ENCODE assay signal across 11 mouse cellular contexts in genomic region chr2:169728651-169729280, GRCm38 (mm10).
A peak's percentile ranks its signal among the peaks of the same experiment; 100 is the strongest.
DNase-seq lines count a peak whose midpoint lies in the region; ATAC-seq and TF ChIP-seq lines count a peak whose summit lies in the region.
"Had no signal": no experiment of that assay in that cellular context is flagged by ENCODE, and none has a peak within 500 bp of the region (broad histone marks: within the 10 kb centered on the region; RNA-seq: fewer than 3 reads in every experiment).

No protein-coding gene starts in this region.

- no peaks in the 10 kb centered on the region; the same call in 1 of the 2 replicates for H3K4me1 ChIP-seq in midbrain, embryonic 11.5 days (ENCODE audit: control insufficient read depth, insufficient read depth, low read length)
- 0 out of 2 replicates have a peak, but pooled peaks cover 2% of the 10 kb centered on the region for H3K4me1 ChIP-seq in midbrain, embryonic 14.5 days (ENCODE audit: control insufficient read depth, insufficient read depth, low read length)
- H3K4me1 ChIP-seq in heart, postnatal 0 days (ENCODE audit: control insufficient read depth, insufficient read depth), result peaks cover 20% of the 10 kb centered on the region; the same call in 1 of the 2 replicates
- peaks cover 26% of the 10 kb centered on the region for H3K4me1 ChIP-seq in limb, embryonic 10.5 days

- H3K9me3 ChIP-seq in midbrain, embryonic 11.5 days (ENCODE audit: control insufficient read depth, low read length), result no peaks in the 10 kb centered on the region
- H3K9me3 ChIP-seq in midbrain, embryonic 14.5 days (ENCODE audit: control insufficient read depth, low read length), result no peaks in the 10 kb centered on the region
- H3K9me3 ChIP-seq in heart, postnatal 0 days (replicated peaks; ENCODE audit: control insufficient read depth, low read length), result no peaks in the 10 kb centered on the region
- H3K9me3 ChIP-seq in limb, embryonic 10.5 days (replicated peaks), result no peaks in the 10 kb centered on the region

- no peak for ATAC-seq in midbrain, embryonic 11.5 days (ENCODE audit: low FRiP score)
- ATAC-seq in midbrain, embryonic 14.5 days (ENCODE audit: low FRiP score, low TSS enrichment), result no peak
- no peak for ATAC-seq in heart, postnatal 0 days (ENCODE audit: insufficient read depth, low read depth)
- no peak for ATAC-seq in granulocyte monocyte progenitor cell, adult 5-6 weeks (replicated peaks; ENCODE audit: poor library complexity, severe bottlenecking)
- ATAC-seq: activated CD4-positive, CD25-positive, alpha-beta regulatory T cell, adult 4 months had no signal

- no peak for TF ChIP-seq EP300 in heart, postnatal 0 days (IDR thresholded peaks at IDR 0.05; ENCODE audit: low read depth)

- no peak overlapping the region for H3K4me3 ChIP-seq in midbrain, embryonic 11.5 days (ENCODE audit: low read depth, low read length)
- H3K4me3 ChIP-seq in midbrain, embryonic 14.5 days (replicated peaks; ENCODE audit: low read depth, low read length), result no peak overlapping the region
- H3K4me3 ChIP-seq in heart, postnatal 0 days (ENCODE audit: low read depth, low read length), result no peak overlapping the region
- H3K4me3 ChIP-seq in limb, embryonic 10.5 days, result no peak overlapping the region

- peak; percentile 76 for DNase-seq in midbrain, embryonic 11.5 days (ENCODE audit: low spot score, missing footprints)
- no peak for DNase-seq in midbrain, embryonic 14.5 days
- DNase-seq in heart, postnatal 0 days (ENCODE audit: low spot score), result peak; percentile 36
- DNase-seq in limb, embryonic 10.5 days (ENCODE audit: low spot score), result peak; percentile 45
- peak; percentile 74 for DNase-seq in lung, postnatal 36 days
- no peak for DNase-seq in frontal cortex, postnatal 10 days (ENCODE audit: low spot score in 2 of 2)
- no peak for DNase-seq in c-Kit-positive CD71-positive TER-119-positive erythroid progenitor cells, embryonic 14.5 days (ENCODE audit: low spot score)
- DNase-seq: cerebellum, adult 11-12 months; retina, postnatal 1 day had no signal

- no peak for TF ChIP-seq CTCF in heart, postnatal 0 days (IDR thresholded peaks at IDR 0.05; ENCODE audit: low read depth)

- no peak overlapping the region for H3K9ac ChIP-seq in midbrain, embryonic 11.5 days (ENCODE audit: low read length)
- no peak overlapping the region for H3K9ac ChIP-seq in midbrain, embryonic 14.5 days (replicated peaks; ENCODE audit: low read length)
- H3K9ac ChIP-seq in heart, postnatal 0 days (replicated peaks; ENCODE audit: low read depth, low read length), result no peak overlapping the region

- H3K36me3 ChIP-seq in midbrain, embryonic 11.5 days (ENCODE audit: control insufficient read depth, insufficient read depth, low read length), result no peaks in the 10 kb centered on the region
- no peaks in the 10 kb centered on the region for H3K36me3 ChIP-seq in midbrain, embryonic 14.5 days (ENCODE audit: control insufficient read depth, insufficient read depth, low read length)
- no peaks in the 10 kb centered on the region for H3K36me3 ChIP-seq in heart, postnatal 0 days (replicated peaks; ENCODE audit: control insufficient read depth, insufficient read depth, low read length)
- H3K36me3 ChIP-seq in limb, embryonic 10.5 days, result no peaks in the 10 kb centered on the region

- 72% methylated on average over 16 of the region's 16 CpGs for WGBS in midbrain, embryonic 11.5 days
- 73% methylated on average over 16 of the region's 16 CpGs for WGBS in midbrain, embryonic 14.5 days
- WGBS in heart, postnatal 0 days, result 61% methylated on average over 16 of the region's 16 CpGs
- 51% methylated on average over 16 of the region's 16 CpGs for WGBS in limb, embryonic 10.5 days

- H3K4me2 ChIP-seq in midbrain, embryonic 11.5 days, result no peak overlapping the region
- no peak overlapping the region for H3K4me2 ChIP-seq in midbrain, embryonic 14.5 days (ENCODE audit: low read length)
- no peak overlapping the region for H3K4me2 ChIP-seq in heart, postnatal 0 days (ENCODE audit: low read depth, low read length)

- no peak overlapping the region for H3K27ac ChIP-seq in midbrain, embryonic 11.5 days (ENCODE audit: low read depth, low read length)
- no peak overlapping the region for H3K27ac ChIP-seq in midbrain, embryonic 14.5 days (replicated peaks; ENCODE audit: low read depth, low read length)
- peak overlapping the region; percentile 35; the same call in 1 of the 2 replicates for H3K27ac ChIP-seq in heart, postnatal 0 days (ENCODE audit: low read depth)
- H3K27ac ChIP-seq in limb, embryonic 10.5 days, result peak overlapping the region; percentile 50

- no peaks in the 10 kb centered on the region for H3K27me3 ChIP-seq in midbrain, embryonic 11.5 days (ENCODE audit: control insufficient read depth, insufficient read depth, low read length)
- no peaks in the 10 kb centered on the region for H3K27me3 ChIP-seq in midbrain, embryonic 14.5 days (ENCODE audit: control insufficient read depth, insufficient read depth, low read length)
- no peaks in the 10 kb centered on the region for H3K27me3 ChIP-seq in heart, postnatal 0 days (ENCODE audit: control insufficient read depth, insufficient read depth, low read length)
- no peaks in the 10 kb centered on the region for H3K27me3 ChIP-seq in limb, embryonic 10.5 days (ENCODE audit: low read depth, poor library complexity, severe bottlenecking)

Comparison
In these comparisons a context has a peak if more than half of its experiments do, and no peak if none do; other contexts are left out.
1. DNase-seq: peak in midbrain, embryonic 11.5 days (single experiment), heart, postnatal 0 days (single experiment), limb, embryonic 10.5 days (single experiment) and lung, postnatal 36 days (single experiment); none in midbrain, embryonic 14.5 days (single experiment), frontal cortex, postnatal 10 days (0 of 2) and c-Kit-positive CD71-positive TER-119-positive erythroid progenitor cells, embryonic 14.5 days (single experiment).
2. H3K27ac ChIP-seq: peak in heart, postnatal 0 days (single experiment) and limb, embryonic 10.5 days (single experiment); none in midbrain, embryonic 11.5 days (single experiment) and midbrain, embryonic 14.5 days (single experiment).